Mouse (Mus musculus) stomach, embryonic 14.5 days (tissue): Measurements from ENCODE around the gene Patj. TPM values are rescaled to one million over a fixed set of nuclear protein-coding genes. Genes with fewer than 3 reads are reported as not detected.
A peak's percentile ranks its signal among the peaks of the same experiment; 100 is the strongest.

Source experiments
- ATAC-seq: fragments of 200-750 bp; cut with Nextera tagmentation; 2 replicates; pipeline ENCODE4 v1.8.0; 2017; ENCODE audit warnings: low read depth, moderate TSS enrichment; ENCODE audit not compliant: insufficient number of reproducible peaks, insufficient read depth, low FRiP score
- H3K27ac ChIP-seq: fragments of 300-500 bp; sonication (generic); 2 replicates; pipeline ENCODE4 v1.5.1; 2014; ENCODE audit warnings: mild to moderate bottlenecking, low read length, moderate library complexity, mixed read lengths
- H3K27me3 ChIP-seq: fragments of 300-500 bp; sonication (generic); 2 replicates; pipeline ENCODE4 v1.6.1; 2014; ENCODE audit warnings: low read length, control low read depth, mixed read lengths; ENCODE audit not compliant: control insufficient read depth, insufficient read depth
- H3K36me3 ChIP-seq: fragments of 300-500 bp; sonication (generic); 2 replicates; pipeline ENCODE4 v1.6.1; 2014; ENCODE audit warnings: mild to moderate bottlenecking, control low read depth, low read length, moderate library complexity, mixed read lengths; ENCODE audit not compliant: control insufficient read depth, insufficient read depth
- H3K4me1 ChIP-seq: fragments of 300-500 bp; sonication (generic); 2 replicates; pipeline ENCODE4 v1.6.1; 2014; ENCODE audit warnings: low read length, control low read depth, mixed read lengths; ENCODE audit not compliant: control insufficient read depth, insufficient read depth
- H3K4me2 ChIP-seq: fragments of 300-500 bp; sonication (generic); replicated peaks from 2 replicates; pipeline ENCODE4 v1.6.1; 2014; ENCODE audit warnings: low read depth, low read length, control low read depth
- H3K4me3 ChIP-seq: fragments of 300-500 bp; sonication (generic); 2 replicates; pipeline ENCODE4 v1.5.1; 2014; ENCODE audit warnings: low read depth, low read length, control low read depth
- H3K9ac ChIP-seq: fragments of 300-500 bp; sonication (generic); replicated peaks from 2 replicates; pipeline ENCODE4 v1.6.1; 2014; ENCODE audit warnings: low read depth, mild to moderate bottlenecking, control low read depth, low read length, moderate library complexity, mixed read lengths
- H3K9me3 ChIP-seq: fragments of 300-500 bp; sonication (generic); 2 replicates; pipeline ENCODE4 v1.6.1; 2016; ENCODE audit warnings: low read depth, low read length, control low read depth; ENCODE audit not compliant: control insufficient read depth
- WGBS: fragments of 180-500 bp; shearing (Covaris S2); extraction: QIAGEN DNeasy Blood & Tissue Kit; methylation state at CpG from one replicate; pipeline ENCODE4 v1.1.7; 2014; 5-methylcytosine and 5-hydroxymethylcytosine counted together
- microRNA-seq: library from miRNA; unstranded; fragments of <30 nt; microRNA quantifications from one replicate; pipeline ENCODE4, GENCODE M21; 2016
- polyA plus RNA-seq: library from polyadenylated mRNA; unstranded; fragments of >200 nt; fragmentation: Nextera tagmentation; extraction: Ambion mirVana; gene quantifications from 2 replicates; pipeline ENCODE4 v1.2.1, GENCODE M21; 2014

Patj gene
- polyA plus RNA-seq, 1 experiment from 2014 or later: 28.0 TPM

DNA sequence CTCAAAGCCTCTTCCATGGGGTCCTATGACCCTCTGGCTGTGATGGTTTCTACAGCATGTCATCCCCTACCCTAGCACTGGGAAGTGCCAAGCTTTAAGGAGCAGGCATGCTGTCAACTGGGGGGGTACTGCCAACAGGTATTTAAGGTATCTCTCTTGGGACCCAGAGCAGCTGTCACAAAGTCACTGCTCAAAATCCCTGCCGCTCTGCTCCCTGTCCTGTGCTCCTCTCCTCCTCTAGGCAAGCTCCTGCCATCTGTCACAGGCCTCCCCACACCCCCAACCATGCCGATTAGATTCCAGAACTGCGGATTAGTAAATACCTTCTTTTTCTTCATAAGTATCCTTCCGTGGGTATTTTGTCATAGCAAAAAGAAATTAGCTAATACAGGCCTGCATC lies 358.9 kb downstream of the Patj start:
- no peak for ATAC-seq
- Histone ChIP-seq H3K4me3 (no peak overlapping the region), H3K27me3 (no peaks in the 10 kb centered on the region), H3K4me2 (no peak overlapping the region), H3K4me1 (peaks cover 15% of the 10 kb centered on the region; the same call in 1 of the 2 replicates), H3K9me3 (no peaks in the 10 kb centered on the region), H3K9ac (no peak overlapping the region), H3K36me3 (peaks cover 4% of the 10 kb centered on the region; the same call in 1 of the 2 replicates), H3K27ac (no peak overlapping the region)
- WGBS: 80% methylated on average over 4 of the region's 4 CpGs

DNA sequence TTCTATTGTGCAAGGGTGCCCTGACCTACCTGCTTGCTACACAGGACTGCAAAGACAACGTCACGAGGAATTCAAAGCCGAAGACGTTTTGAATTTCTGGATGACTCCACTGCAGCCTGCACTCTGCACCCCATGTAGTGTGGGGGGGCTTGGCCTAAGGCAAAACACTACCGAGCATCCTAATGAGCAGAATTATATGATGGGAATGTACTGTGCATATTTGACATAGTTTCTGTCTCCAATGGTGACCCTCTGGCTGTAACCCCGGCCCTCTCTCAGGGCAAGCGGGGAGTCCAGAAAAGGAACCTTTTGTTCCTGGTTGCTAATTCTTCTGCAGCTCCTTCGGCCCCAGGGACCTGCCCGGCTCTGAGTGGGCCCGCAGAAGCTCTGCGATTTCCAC lies 360.6 kb downstream of the Patj start:
- peaks cover 4% of the 10 kb centered on the region; the same call in 1 of the 2 replicates for H3K36me3 ChIP-seq
- no peaks in the 10 kb centered on the region for H3K9me3 ChIP-seq
- H3K9ac ChIP-seq: no peak overlapping the region
- WGBS: 57% methylated on average over 11 of the region's 11 CpGs
- no peak overlapping the region for H3K4me3 ChIP-seq
- peaks cover 15% of the 10 kb centered on the region; the same call in 1 of the 2 replicates for H3K4me1 ChIP-seq
- no peak overlapping the region for H3K4me2 ChIP-seq
- H3K27me3 ChIP-seq: no peaks in the 10 kb centered on the region
- no peak overlapping the region for H3K27ac ChIP-seq
- ATAC-seq: no peak

DNA sequence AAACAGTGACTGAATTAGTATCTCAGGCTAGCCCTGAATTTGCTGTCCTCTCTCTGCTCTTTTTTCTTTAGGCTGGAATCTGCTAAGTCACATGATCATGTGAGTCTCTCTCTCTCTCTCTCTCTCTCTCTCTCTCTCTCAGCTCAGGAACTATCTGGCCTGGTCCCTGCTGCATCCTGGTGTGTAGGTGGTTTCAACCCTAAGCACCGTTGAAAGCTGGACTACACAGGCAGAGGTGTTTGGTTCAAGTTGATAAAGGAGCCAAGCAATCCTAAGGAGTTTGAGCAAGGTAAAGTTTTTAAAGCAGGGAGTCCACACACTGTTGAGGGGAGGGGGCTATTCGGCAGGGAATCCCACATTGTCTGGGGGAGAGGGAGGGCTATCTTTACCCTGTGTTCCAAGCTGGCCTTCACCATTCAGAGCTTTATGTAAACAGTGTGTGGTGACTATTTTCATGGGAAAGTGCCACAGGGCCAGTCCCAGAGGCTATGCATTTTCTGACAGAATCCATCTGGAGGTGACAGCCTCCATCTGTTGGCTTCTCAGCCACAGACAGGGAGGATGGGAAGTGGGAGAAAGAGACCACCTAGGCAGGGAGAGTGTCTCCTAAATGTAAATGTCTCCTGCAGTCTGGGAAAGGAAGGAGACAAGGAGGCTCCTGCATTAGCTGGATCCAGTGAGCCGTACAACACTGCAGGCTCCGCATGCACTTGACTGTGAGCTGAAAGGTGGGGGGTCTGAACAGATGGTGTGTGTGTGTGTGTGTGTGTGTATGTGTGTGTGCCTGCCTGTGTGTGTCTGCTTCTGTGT lies 362.6 kb downstream of the Patj start:
- ATAC-seq: peak; percentile 87
- Histone ChIP-seq H3K9me3 (no peaks in the 10 kb centered on the region), H3K36me3 (peaks cover 4% of the 10 kb centered on the region; the same call in 1 of the 2 replicates), H3K27me3 (no peaks in the 10 kb centered on the region), H3K4me1 (peaks cover 15% of the 10 kb centered on the region; the same call in 1 of the 2 replicates), H3K27ac (peak overlapping the region; percentile 86), H3K4me3 (no peak overlapping the region), H3K9ac (no peak overlapping the region), H3K4me2 (no peak overlapping the region)
- 14% methylated on average over 4 of the region's 4 CpGs for WGBS

DNA sequence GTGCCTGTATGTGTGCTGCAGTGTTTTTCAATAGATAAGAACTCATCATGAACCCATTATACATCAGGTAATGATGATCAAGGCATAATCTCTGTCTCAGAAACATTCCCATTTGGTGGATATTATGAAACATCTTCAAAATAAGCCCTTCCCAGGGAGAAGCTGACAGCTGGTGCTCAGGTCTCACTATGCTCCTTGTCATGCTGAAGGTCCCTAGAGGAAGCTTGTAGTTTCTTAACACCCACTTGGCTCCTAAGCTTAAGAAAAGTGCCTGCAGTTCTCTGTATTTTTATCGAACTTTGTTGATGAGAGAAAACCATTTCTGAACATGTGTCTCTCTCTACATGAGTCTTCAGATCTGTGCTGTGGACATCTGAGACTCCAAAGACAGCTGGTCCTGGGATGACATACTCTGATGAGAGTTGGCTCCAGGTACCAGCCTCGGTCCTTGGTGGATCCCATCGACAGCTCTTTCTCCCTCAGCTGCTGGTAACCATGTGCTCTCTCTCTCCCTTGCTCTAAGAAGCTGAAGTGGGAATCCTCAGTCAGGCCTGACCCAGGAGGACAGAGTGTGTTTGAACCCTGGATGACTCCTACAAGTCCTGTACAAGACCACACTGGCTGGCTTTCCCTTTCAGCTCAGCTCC lies 363.4 kb downstream of the Patj start:
- 52% methylated on average over 3 of the region's 3 CpGs for WGBS
- H3K4me1 ChIP-seq: peaks cover 15% of the 10 kb centered on the region; the same call in 1 of the 2 replicates
- H3K4me3 ChIP-seq: no peak overlapping the region
- peaks cover 4% of the 10 kb centered on the region; the same call in 1 of the 2 replicates for H3K36me3 ChIP-seq
- peak overlapping the region; percentile 86 for H3K27ac ChIP-seq
- H3K9ac ChIP-seq: no peak overlapping the region
- H3K27me3 ChIP-seq: no peaks in the 10 kb centered on the region
- no peak overlapping the region for H3K4me2 ChIP-seq
- no peaks in the 10 kb centered on the region for H3K9me3 ChIP-seq
- no peak for ATAC-seq

DNA sequence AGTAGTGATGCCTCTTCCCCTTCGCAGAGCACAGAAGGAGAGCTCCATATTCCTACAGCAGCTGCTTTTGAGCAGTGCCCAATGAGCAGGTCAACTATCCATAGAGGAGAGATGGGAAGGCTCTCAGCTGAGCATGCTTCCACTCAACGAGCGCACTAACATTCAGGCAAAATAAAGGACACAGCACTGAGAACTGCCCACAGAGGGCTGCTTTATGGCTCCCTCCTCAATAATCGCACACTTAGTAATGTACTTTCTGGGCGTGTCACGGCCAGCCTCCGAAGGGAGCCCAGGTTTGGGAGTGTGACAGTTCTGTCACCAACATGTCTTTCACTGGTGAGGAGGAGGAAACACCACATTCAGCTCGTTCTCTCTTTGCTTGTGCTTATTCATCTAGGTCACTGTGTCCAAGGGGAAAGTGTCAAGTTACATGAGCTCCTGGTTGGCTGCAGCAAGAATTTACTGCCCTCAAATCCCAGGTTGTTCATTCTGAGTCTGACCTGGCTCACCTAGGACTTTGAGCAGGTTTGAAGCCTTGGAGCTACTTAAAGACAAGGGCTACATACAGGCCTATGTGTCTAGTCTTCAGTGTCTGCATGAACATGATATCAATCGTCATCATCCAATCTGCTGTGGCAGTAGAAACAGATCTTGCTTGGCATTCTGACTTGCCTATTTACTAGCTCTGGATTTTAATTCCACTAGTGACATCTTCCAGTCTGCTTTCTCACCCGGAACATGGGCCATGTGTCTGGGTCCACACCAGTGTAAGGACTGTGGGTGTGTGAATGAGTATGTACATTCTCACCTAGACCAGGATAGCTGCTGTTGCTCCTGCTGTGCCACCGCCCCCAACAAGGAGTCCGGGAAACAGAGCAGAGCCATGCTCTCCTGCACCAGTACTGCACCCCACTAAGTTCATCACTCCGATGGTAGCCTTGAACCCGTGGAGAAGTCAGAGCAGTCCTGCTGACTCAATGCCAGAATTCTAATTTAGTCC lies 371.8 kb downstream of the Patj start:
- WGBS: 62% methylated on average over 14 of the region's 14 CpGs
- Histone ChIP-seq H3K4me2 (no peak overlapping the region), H3K4me1 (no peaks in the 10 kb centered on the region), H3K9ac (no peak overlapping the region), H3K9me3 (no peaks in the 10 kb centered on the region), H3K36me3 (peaks cover 6% of the 10 kb centered on the region; the same call in 1 of the 2 replicates), H3K27me3 (no peaks in the 10 kb centered on the region), H3K4me3 (no peak overlapping the region), H3K27ac (no peak overlapping the region)
- no peak for ATAC-seq

Small RNAs within 50 kb of the gene (microRNA-seq; reads per million reads assigned to microRNA genes)
- not detected for gene Gm22625
- not detected for gene Gm26154

Other genes starting within 250 kb of the Patj start
- gene Tm2d1, start 12.5 kb upstream of the Patj start, polyA plus RNA-seq: 86.4 and 89.2 TPM in 2 replicates